Comparison of ENCODE assay signal across 29 mouse cellular contexts in the genomic region with DNA sequence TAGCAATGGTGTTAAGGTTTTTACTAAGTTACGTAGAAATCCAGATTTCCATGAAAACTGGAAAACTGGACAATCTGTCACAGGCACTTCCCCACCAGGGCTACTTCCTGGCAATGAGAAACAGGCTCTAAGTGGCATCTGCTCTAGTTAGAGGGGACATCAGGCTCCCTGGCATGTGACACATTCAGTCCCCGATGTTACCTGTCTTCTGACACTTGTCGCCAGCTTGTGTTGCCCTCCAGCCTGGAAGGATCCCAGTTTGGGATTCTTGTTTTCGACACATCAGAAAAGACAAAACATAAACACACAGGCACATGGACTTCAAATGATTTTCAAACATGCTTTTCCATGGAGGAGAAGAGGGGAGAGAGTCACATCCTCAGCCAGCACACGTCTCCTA.
DNase-seq lines count a peak whose midpoint lies in the region; ATAC-seq and TF ChIP-seq lines count a peak whose summit lies in the region.
"Had no signal": no experiment of that assay in that cellular context is flagged by ENCODE, and none has a peak within 500 bp of the region (broad histone marks: within the 10 kb centered on the region; RNA-seq: fewer than 3 reads in every experiment).

No protein-coding gene starts in this region.

- H3K36me3 ChIP-seq in hindbrain, embryonic 12.5 days, result no peaks in the 10 kb centered on the region
- H3K36me3 ChIP-seq: hindbrain, embryonic 15.5 days; kidney, embryonic 15.5 days; liver, embryonic 13.5 days had no signal

- no peak for TF ChIP-seq CTCF in gastrocnemius, adult 2 months (IDR thresholded peaks at IDR 0.05)
- TF ChIP-seq CTCF in bone marrow macrophage, adult 2 months (IDR thresholded peaks at IDR 0.05; ENCODE audit: low read depth, low read length), result no peak

- H3K4me3 ChIP-seq in gastrocnemius, adult 2 months, result no peak overlapping the region
- H3K4me3 ChIP-seq in bone marrow macrophage, adult 2 months (ENCODE audit: insufficient read depth, low read length), result no peak overlapping the region
- no peak overlapping the region for H3K4me3 ChIP-seq in hindbrain, embryonic 12.5 days
- H3K4me3 ChIP-seq: erythroblast, embryonic 14.5 days; hindbrain, embryonic 15.5 days; kidney, embryonic 15.5 days; liver, embryonic 13.5 days had no signal

- no peak for ATAC-seq in hindbrain, embryonic 12.5 days (ENCODE audit: low FRiP score)
- ATAC-seq: forebrain, embryonic 14.5 days; inflammation-experienced regulatory T-cells, adult 6 months had no signal

- no peaks in the 10 kb centered on the region for H3K9me3 ChIP-seq in hindbrain, embryonic 12.5 days (replicated peaks)
- H3K9me3 ChIP-seq: G1E; hindbrain, embryonic 15.5 days; kidney, embryonic 15.5 days; liver, embryonic 13.5 days had no signal

- no peaks in the 10 kb centered on the region for H3K27me3 ChIP-seq in hindbrain, embryonic 12.5 days
- H3K27me3 ChIP-seq: hindbrain, embryonic 15.5 days; kidney, embryonic 15.5 days; liver, embryonic 13.5 days had no signal

- peaks cover 46% of the 10 kb centered on the region for H3K4me1 ChIP-seq in bone marrow macrophage, adult 2 months (ENCODE audit: control insufficient read depth, insufficient read depth, low read length)
- peaks cover 5% of the 10 kb centered on the region; the same call in 1 of the 2 replicates for H3K4me1 ChIP-seq in hindbrain, embryonic 12.5 days
- H3K4me1 ChIP-seq: hindbrain, embryonic 15.5 days had no signal

- TF ChIP-seq POLR2A in bone marrow macrophage, adult 2 months (IDR thresholded peaks at IDR 0.05; ENCODE audit: borderline replicate concordance, low read depth, low read length), result no peak

- H3K9ac ChIP-seq in hindbrain, embryonic 12.5 days, result no peak overlapping the region
- H3K9ac ChIP-seq: hindbrain, embryonic 15.5 days; kidney, embryonic 15.5 days; liver, embryonic 13.5 days had no signal

- peak overlapping the region; percentile 88 for H3K27ac ChIP-seq in gastrocnemius, adult 2 months
- H3K27ac ChIP-seq in bone marrow macrophage, adult 2 months (ENCODE audit: insufficient read depth, low read depth, low read length), result peak overlapping the region; percentile 77
- H3K27ac ChIP-seq in hindbrain, embryonic 12.5 days, result no peak overlapping the region
- H3K27ac ChIP-seq: hindbrain, embryonic 15.5 days; kidney, embryonic 15.5 days; liver, embryonic 13.5 days; stomach, postnatal 0 days had no signal

- intact Hi-C loops in gastrocnemius, adult 2 months (cut with DNase I), result loop anchor here (10.0 kb wide), 1 partner anchor 155 kb away; a partner anchor contains a TSS

- H3K4me2 ChIP-seq in hindbrain, embryonic 12.5 days (replicated peaks), result no peak overlapping the region
- H3K4me2 ChIP-seq: hindbrain, embryonic 15.5 days; kidney, embryonic 15.5 days; liver, embryonic 13.5 days had no signal

- DNase-seq in gastrocnemius, adult 2 months, result no peak
- DNase-seq in gastrocnemius, postnatal 4 days (ENCODE audit: low spot score in 2 of 2), result no peak
- peak; percentile 59 to 66 for DNase-seq in cerebellum, adult 18-20 months
- DNase-seq in cerebellum, postnatal 10 days, result peak; percentile 48 to 63
- no peak for DNase-seq in layer of hippocampus, postnatal 36 days
- no peak for DNase-seq in right cerebral cortex, postnatal 4 days
- DNase-seq: adrenal gland, adult 8-10 months; gastrocnemius, postnatal 25 days; heart, postnatal 4 days; kidney, adult 18-20 months; kidney, postnatal 25 days; left cerebral cortex, postnatal 4 days; liver, embryonic 13.5 days; lung, adult 2 months; lung, postnatal 10 days; midbrain, embryonic 14.5 days; retina, postnatal 1 day; right cerebral cortex, postnatal 25 days; thymus, adult 18-20 months; thymus, postnatal 36 days had no signal

- WGBS in hindbrain, embryonic 12.5 days, result 93% methylated on average over 5 of the region's 5 CpGs

Comparison
In these comparisons a context has a peak if more than half of its experiments do, and no peak if none do; other contexts are left out.
1. DNase-seq: peak in cerebellum, adult 18-20 months (2 of 2) and cerebellum, postnatal 10 days (2 of 2); none in gastrocnemius, adult 2 months (single experiment), gastrocnemius, postnatal 4 days (0 of 2), layer of hippocampus, postnatal 36 days (0 of 2) and right cerebral cortex, postnatal 4 days (single experiment).